Mouse (Mus musculus): ENCODE results near the gene Oxtr. TPM values are rescaled to one million over a fixed set of nuclear protein-coding genes. Genes with fewer than 3 reads are reported as not detected.
A peak's percentile ranks its signal among the peaks of the same experiment; 100 is the strongest.

Gene Oxtr
- 0.64 and 1.1 TPM in 2 replicates for polyA plus RNA-seq (2014; fragmentation: Nextera tagmentation; extraction: Ambion mirVana)

- H3K4me3 ChIP-seq (replicated peaks; ENCODE audit: low read depth, low read length): peak within 1 kb of the TSS; percentile 36
- DNase-seq: peak; percentile 15
- H3K4me1 ChIP-seq (ENCODE audit: control insufficient read depth, insufficient read depth, low read length): peaks cover 11% of the 10 kb centered on the region; the same call in 1 of the 2 replicates
- no peak within 1 kb of the TSS for H3K27ac ChIP-seq (replicated peaks; ENCODE audit: low read depth, low read length)
- peak within 1 kb of the TSS; percentile 70 for H3K4me2 ChIP-seq (ENCODE audit: low read length)
- no peaks in the 10 kb centered on the region for H3K36me3 ChIP-seq (ENCODE audit: control insufficient read depth, insufficient read depth, low read length)
- no peak for ATAC-seq (ENCODE audit: low FRiP score, low TSS enrichment)
- peaks cover 33% of the 10 kb centered on the region for H3K27me3 ChIP-seq (ENCODE audit: control insufficient read depth, insufficient read depth, low read length)
- H3K9me3 ChIP-seq (ENCODE audit: control insufficient read depth, low read length): no peaks in the 10 kb centered on the region
- WGBS: 7% methylated on average over 24 of the region's 24 CpGs
- peak within 1 kb of the TSS; percentile 37 for H3K9ac ChIP-seq (replicated peaks; ENCODE audit: low read length)
These were observed at the start of gene Oxtr for GRCm38 (mm10) chr6:112489910-112490559. Gene Oxtr, minus strand, starts transcription at chr6:112489943.

DNA sequence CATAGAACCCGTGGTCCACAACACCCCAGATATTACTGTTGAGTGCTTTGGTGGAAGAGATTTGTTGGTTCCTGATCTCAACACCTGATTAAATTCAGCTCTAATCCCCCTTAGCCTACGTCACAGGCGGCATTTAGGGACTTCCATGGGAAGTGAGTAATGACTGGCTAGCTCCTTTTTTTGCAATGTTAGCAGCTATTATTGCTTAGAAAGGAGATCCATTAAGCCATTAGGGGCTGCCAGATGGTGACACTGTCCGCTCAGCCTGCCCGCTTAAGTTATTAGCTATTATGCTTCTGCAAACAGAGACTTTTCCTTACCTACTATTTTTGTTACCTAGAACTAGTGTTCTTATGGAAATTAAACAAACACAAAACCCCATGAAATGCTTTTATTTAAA is 35.7 kb upstream of the Oxtr start:
- Histone ChIP-seq H3K4me2 (ENCODE audit: low read length) (no peak overlapping the region), H3K9ac (replicated peaks; ENCODE audit: low read length) (no peak overlapping the region), H3K4me3 (replicated peaks; ENCODE audit: low read depth, low read length) (no peak overlapping the region), H3K27ac (replicated peaks; ENCODE audit: low read depth, low read length) (no peak overlapping the region), H3K4me1 (ENCODE audit: control insufficient read depth, insufficient read depth, low read length) (no peaks in the 10 kb centered on the region), H3K9me3 (ENCODE audit: control insufficient read depth, low read length) (no peaks in the 10 kb centered on the region), H3K27me3 (ENCODE audit: control insufficient read depth, insufficient read depth, low read length) (no peaks in the 10 kb centered on the region; the same call in 1 of the 2 replicates), H3K36me3 (ENCODE audit: control insufficient read depth, insufficient read depth, low read length) (no peaks in the 10 kb centered on the region)
- ATAC-seq (ENCODE audit: low FRiP score, low TSS enrichment): no peak
- DNase-seq: no peak
- 62% methylated on average over 5 of the region's 5 CpGs for WGBS

- H3K27ac ChIP-seq (replicated peaks; ENCODE audit: low read depth, low read length): no peak overlapping the region
- H3K4me1 ChIP-seq (ENCODE audit: control insufficient read depth, insufficient read depth, low read length): no peaks in the 10 kb centered on the region
- no peaks in the 10 kb centered on the region for H3K36me3 ChIP-seq (ENCODE audit: control insufficient read depth, insufficient read depth, low read length)
- peaks cover 6% of the 10 kb centered on the region for H3K27me3 ChIP-seq (ENCODE audit: control insufficient read depth, insufficient read depth, low read length)
- H3K9ac ChIP-seq (replicated peaks; ENCODE audit: low read length): no peak overlapping the region
- no peak overlapping the region for H3K4me2 ChIP-seq (ENCODE audit: low read length)
- no peak overlapping the region for H3K4me3 ChIP-seq (replicated peaks; ENCODE audit: low read depth, low read length)
- no peaks in the 10 kb centered on the region for H3K9me3 ChIP-seq (ENCODE audit: control insufficient read depth, low read length)
- ATAC-seq (ENCODE audit: low FRiP score, low TSS enrichment) (no peak), DNase-seq (no peak)
- 58% methylated on average over 10 of the region's 10 CpGs for WGBS
These were observed 34.7 kb upstream of the Oxtr start for GRCm38 (mm10) chr6:112524459-112524858.

DNA sequence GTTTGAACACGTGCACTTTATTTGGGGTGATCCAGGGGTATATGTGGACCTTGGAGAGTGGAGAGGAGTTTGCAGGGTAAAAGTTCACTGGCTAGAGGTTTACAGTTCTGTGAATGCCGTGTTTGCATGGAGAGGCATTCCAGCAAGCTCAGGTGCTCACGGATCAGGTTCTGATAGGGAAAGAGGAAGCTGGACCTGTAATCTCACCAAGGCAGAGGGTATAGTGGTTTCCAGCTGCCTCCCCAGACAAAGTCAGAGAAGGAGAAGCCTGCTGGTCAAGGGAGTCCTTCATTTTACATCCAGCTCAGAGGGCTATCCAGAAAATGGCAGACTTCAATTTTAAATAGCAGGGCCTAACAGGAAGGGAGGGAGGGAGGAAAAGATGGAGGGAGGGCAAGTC is 28.2 kb upstream of the Oxtr start:
- H3K36me3 ChIP-seq (ENCODE audit: control insufficient read depth, insufficient read depth, low read length): no peaks in the 10 kb centered on the region

GRCm38 (mm10) chr6:112517572-112517971 is 27.8 kb upstream of the Oxtr start:
- Histone ChIP-seq H3K9ac (replicated peaks; ENCODE audit: low read length) (no peak overlapping the region), H3K9me3 (ENCODE audit: control insufficient read depth, low read length) (no peaks in the 10 kb centered on the region), H3K27ac (replicated peaks; ENCODE audit: low read depth, low read length) (no peak overlapping the region), H3K36me3 (ENCODE audit: control insufficient read depth, insufficient read depth, low read length) (no peaks in the 10 kb centered on the region), H3K4me1 (ENCODE audit: control insufficient read depth, insufficient read depth, low read length) (peaks cover 6% of the 10 kb centered on the region; the same call in 1 of the 2 replicates), H3K4me2 (ENCODE audit: low read length) (no peak overlapping the region), H3K27me3 (ENCODE audit: control insufficient read depth, insufficient read depth, low read length) (peaks cover 46% of the 10 kb centered on the region), H3K4me3 (replicated peaks; ENCODE audit: low read depth, low read length) (no peak overlapping the region)
- 76% methylated on average over 3 of the region's 3 CpGs for WGBS
- ATAC-seq (ENCODE audit: low FRiP score, low TSS enrichment): no peak
- no peak for DNase-seq

More for the DNA sequence above, 28.2 kb upstream of the Oxtr start:
- Histone ChIP-seq H3K4me1 (ENCODE audit: control insufficient read depth, insufficient read depth, low read length) (peaks cover 6% of the 10 kb centered on the region; the same call in 1 of the 2 replicates), H3K27me3 (ENCODE audit: control insufficient read depth, insufficient read depth, low read length) (peaks cover 43% of the 10 kb centered on the region), H3K9ac (replicated peaks; ENCODE audit: low read length) (no peak overlapping the region), H3K9me3 (ENCODE audit: control insufficient read depth, low read length) (no peaks in the 10 kb centered on the region), H3K27ac (replicated peaks; ENCODE audit: low read depth, low read length) (no peak overlapping the region), H3K4me3 (replicated peaks; ENCODE audit: low read depth, low read length) (no peak overlapping the region), H3K4me2 (ENCODE audit: low read length) (no peak overlapping the region)
- 91% methylated on average over 3 of the region's 3 CpGs for WGBS
- DNase-seq (no peak), ATAC-seq (ENCODE audit: low FRiP score, low TSS enrichment) (no peak)

GRCm38 (mm10) chr6:112516496-112516895 is 26.8 kb upstream of the Oxtr start:
- Histone ChIP-seq H3K4me2 (ENCODE audit: low read length) (no peak overlapping the region), H3K27me3 (ENCODE audit: control insufficient read depth, insufficient read depth, low read length) (peaks cover 46% of the 10 kb centered on the region), H3K4me3 (replicated peaks; ENCODE audit: low read depth, low read length) (no peak overlapping the region), H3K4me1 (ENCODE audit: control insufficient read depth, insufficient read depth, low read length) (peaks cover 6% of the 10 kb centered on the region; the same call in 1 of the 2 replicates), H3K36me3 (ENCODE audit: control insufficient read depth, insufficient read depth, low read length) (no peaks in the 10 kb centered on the region), H3K27ac (replicated peaks; ENCODE audit: low read depth, low read length) (no peak overlapping the region), H3K9ac (replicated peaks; ENCODE audit: low read length) (no peak overlapping the region), H3K9me3 (ENCODE audit: control insufficient read depth, low read length) (no peaks in the 10 kb centered on the region)
- ATAC-seq (ENCODE audit: low FRiP score, low TSS enrichment) (peak; percentile 34; the same call in 1 of the 2 replicates), DNase-seq (peak; percentile 52)
- WGBS: 7% methylated on average over 1 of the region's 1 CpGs

GRCm38 (mm10) chr6:112514591-112514990 is 24.8 kb upstream of the Oxtr start:
- Histone ChIP-seq H3K9me3 (ENCODE audit: control insufficient read depth, low read length) (no peaks in the 10 kb centered on the region), H3K4me2 (ENCODE audit: low read length) (no peak overlapping the region), H3K4me3 (replicated peaks; ENCODE audit: low read depth, low read length) (no peak overlapping the region), H3K27ac (replicated peaks; ENCODE audit: low read depth, low read length) (no peak overlapping the region), H3K9ac (replicated peaks; ENCODE audit: low read length) (no peak overlapping the region), H3K27me3 (ENCODE audit: control insufficient read depth, insufficient read depth, low read length) (peaks cover 41% of the 10 kb centered on the region), H3K4me1 (ENCODE audit: control insufficient read depth, insufficient read depth, low read length) (peaks cover 6% of the 10 kb centered on the region; the same call in 1 of the 2 replicates), H3K36me3 (ENCODE audit: control insufficient read depth, insufficient read depth, low read length) (no peaks in the 10 kb centered on the region)
- WGBS: 91% methylated on average over 6 of the region's 6 CpGs
- no peak for ATAC-seq (ENCODE audit: low FRiP score, low TSS enrichment)
- no peak for DNase-seq

- Histone ChIP-seq H3K36me3 (ENCODE audit: control insufficient read depth, insufficient read depth, low read length) (no peaks in the 10 kb centered on the region), H3K27ac (replicated peaks; ENCODE audit: low read depth, low read length) (no peak overlapping the region), H3K9me3 (ENCODE audit: control insufficient read depth, low read length) (no peaks in the 10 kb centered on the region), H3K9ac (replicated peaks; ENCODE audit: low read length) (no peak overlapping the region), H3K4me1 (ENCODE audit: control insufficient read depth, insufficient read depth, low read length) (no peaks in the 10 kb centered on the region), H3K4me2 (ENCODE audit: low read length) (no peak overlapping the region), H3K27me3 (ENCODE audit: control insufficient read depth, insufficient read depth, low read length) (peaks cover 27% of the 10 kb centered on the region), H3K4me3 (replicated peaks; ENCODE audit: low read depth, low read length) (no peak overlapping the region)
- ATAC-seq (ENCODE audit: low FRiP score, low TSS enrichment): no peak
- DNase-seq: peak; percentile 41
- 7% methylated on average over 4 of the region's 4 CpGs for WGBS
These were observed 20.6 kb upstream of the Oxtr start for GRCm38 (mm10) chr6:112510346-112510745.

GRCm38 (mm10) chr6:112509590-112510131 is 19.9 kb upstream of the Oxtr start:
- 50% methylated on average over 2 of the region's 2 CpGs for WGBS
- DNase-seq: no peak
- peaks cover 22% of the 10 kb centered on the region for H3K27me3 ChIP-seq (ENCODE audit: control insufficient read depth, insufficient read depth, low read length)

More at GRCm38 (mm10) chr6:112509590-112510131, 19.9 kb upstream of the Oxtr start:
- Histone ChIP-seq H3K36me3 (ENCODE audit: control insufficient read depth, insufficient read depth, low read length) (no peaks in the 10 kb centered on the region), H3K4me2 (ENCODE audit: low read length) (no peak overlapping the region), H3K9me3 (ENCODE audit: control insufficient read depth, low read length) (no peaks in the 10 kb centered on the region), H3K9ac (replicated peaks; ENCODE audit: low read length) (no peak overlapping the region), H3K27ac (replicated peaks; ENCODE audit: low read depth, low read length) (no peak overlapping the region), H3K4me3 (replicated peaks; ENCODE audit: low read depth, low read length) (no peak overlapping the region), H3K4me1 (ENCODE audit: control insufficient read depth, insufficient read depth, low read length) (no peaks in the 10 kb centered on the region)
- no peak for ATAC-seq (ENCODE audit: low FRiP score, low TSS enrichment)
